Mouse (Mus musculus): ENCODE results near the gene Aagab. TPM values are rescaled to one million over a fixed set of nuclear protein-coding genes. Genes with fewer than 3 reads are reported as not detected.

The Aagab gene
- total and polyA plus RNA-seq, 3 experiments: 16.1 to 27.4 TPM; not detected in 1

GRCm38 (mm10) chr9:63658970-63659371 lies 56.5 kb downstream of the Aagab start:
- Histone ChIP-seq H3K27me3 (ENCODE audit: control insufficient read depth in 1 of 2, insufficient read depth in 2 of 2, low read length in 2 of 2) (no peaks in the 10 kb centered on the region), H3K9me3 (replicated peaks; ENCODE audit: insufficient read depth, low read length) (no peaks in the 10 kb centered on the region), H3K9ac (ENCODE audit: control insufficient read depth, low read depth, low read length, poor library complexity, severe bottlenecking) (no peak overlapping the region), H3K27ac (ENCODE audit: control insufficient read depth, low read depth, low read length) (no peak overlapping the region), H3K4me3 (ENCODE audit: control insufficient read depth in 1 of 2, insufficient read depth in 1 of 2, low read depth in 2 of 2, low read length in 2 of 2) (no peak overlapping the region), H3K4me1 (ENCODE audit: control insufficient read depth in 1 of 2, insufficient read depth in 2 of 2, low read length in 2 of 2) (peaks cover 5 to 7% of the 10 kb centered on the region in 2 experiments; a peak in 3 of 4 replicates), H3K79me2 (ENCODE audit: control insufficient read depth, insufficient read depth, low read length, poor library complexity) (no peaks in the 10 kb centered on the region), H3K36me3 (ENCODE audit: control insufficient read depth in 1 of 2, insufficient read depth in 2 of 2, low read length in 2 of 2) (peaks cover 0 to 2% of the 10 kb centered on the region in 2 experiments; a peak in 2 of 4 replicates)
- TF ChIP-seq SMC3 (IDR thresholded peaks at IDR 0.05; ENCODE audit: low read depth, low read length): no peak
- TF ChIP-seq MAX (IDR thresholded peaks at IDR 0.05; ENCODE audit: low read length): no peak
- no peak for TF ChIP-seq MXI1 (IDR thresholded peaks at IDR 0.05; ENCODE audit: low read depth, low read length)
- TF ChIP-seq USF1 (IDR thresholded peaks at IDR 0.05; ENCODE audit: low read depth, low read length): no peak
- TF ChIP-seq KAT2A (conservative IDR thresholded peaks at IDR 0.05; ENCODE audit: low read depth, low read length): no peak
- TF ChIP-seq TCF12 (IDR thresholded peaks at IDR 0.05; ENCODE audit: low read depth, low read length): no peak
- TF ChIP-seq UBTF (IDR thresholded peaks at IDR 0.05; ENCODE audit: borderline replicate concordance, insufficient read depth, low read depth, low read length): no peak
- no peak for TF ChIP-seq CHD1 (IDR thresholded peaks at IDR 0.05; ENCODE audit: low read depth, low read length)
- no peak for TF ChIP-seq ETS1 (IDR thresholded peaks at IDR 0.05; ENCODE audit: low read depth, low read length)
- TF ChIP-seq EP300 (IDR thresholded peaks at IDR 0.05; ENCODE audit: low read depth in 1 of 2, low read length in 2 of 2): no peak
- TF ChIP-seq ELF1 (IDR thresholded peaks at IDR 0.05; ENCODE audit: low read depth, low read length): no peak
- no peak for TF ChIP-seq POLR2AphosphoS2 (IDR thresholded peaks at IDR 0.05; ENCODE audit: low read length)
- TF ChIP-seq MAFK (IDR thresholded peaks at IDR 0.05; ENCODE audit: borderline replicate concordance, low read depth, low read length): no peak
- TF ChIP-seq JUND (IDR thresholded peaks at IDR 0.05; ENCODE audit: low read depth, low read length): no peak
- TF ChIP-seq CTCF (IDR thresholded peaks at IDR 0.05 in 2 of 3, conservative IDR thresholded peaks at IDR 0.05 in 1 of 3; ENCODE audit: control insufficient read depth in 1 of 3, insufficient read depth in 1 of 3, low read depth in 2 of 3, low read length in 3 of 3, poor library complexity in 1 of 3, severe bottlenecking in 1 of 3): no peak
- DNase-seq (ENCODE audit: low read depth, low spot score): no peak

GRCm38 (mm10) chr9:63660061-63660460 lies 57.6 kb downstream of the Aagab start:
- H3K9me3 ChIP-seq (replicated peaks; ENCODE audit: insufficient read depth, low read length): no peaks in the 10 kb centered on the region
- H3K27me3 ChIP-seq (ENCODE audit: control insufficient read depth in 1 of 2, insufficient read depth in 2 of 2, low read length in 2 of 2): no peaks in the 10 kb centered on the region
- no peak overlapping the region for H3K9ac ChIP-seq (ENCODE audit: control insufficient read depth, low read depth, low read length, poor library complexity, severe bottlenecking)
- H3K4me3 ChIP-seq (ENCODE audit: control insufficient read depth in 1 of 2, insufficient read depth in 1 of 2, low read depth in 2 of 2, low read length in 2 of 2): no peak overlapping the region
- H3K36me3 ChIP-seq (ENCODE audit: control insufficient read depth in 1 of 2, insufficient read depth in 2 of 2, low read length in 2 of 2): peaks cover 0 to 12% of the 10 kb centered on the region in 2 experiments; a peak in 2 of 4 replicates
- peaks cover 12 to 16% of the 10 kb centered on the region in 2 experiments; a peak in 3 of 4 replicates for H3K4me1 ChIP-seq (ENCODE audit: control insufficient read depth in 1 of 2, insufficient read depth in 2 of 2, low read length in 2 of 2)
- H3K79me2 ChIP-seq (ENCODE audit: control insufficient read depth, insufficient read depth, low read length, poor library complexity): no peaks in the 10 kb centered on the region
- TF ChIP-seq ELF1 (IDR thresholded peaks at IDR 0.05; ENCODE audit: low read depth, low read length): no peak
- TF ChIP-seq GABPA (IDR thresholded peaks at IDR 0.05; ENCODE audit: low read depth, low read length): no peak
- no peak for TF ChIP-seq MAX (IDR thresholded peaks at IDR 0.05; ENCODE audit: low read length)
- no peak for TF ChIP-seq RAD21 (IDR thresholded peaks at IDR 0.05; ENCODE audit: low read depth, low read length)
- TF ChIP-seq CHD2 (IDR thresholded peaks at IDR 0.05; ENCODE audit: low read length): no peak
- TF ChIP-seq KAT2A (conservative IDR thresholded peaks at IDR 0.05; ENCODE audit: low read depth, low read length): no peak
- TF ChIP-seq USF1 (IDR thresholded peaks at IDR 0.05; ENCODE audit: low read depth, low read length): no peak
- no peak for TF ChIP-seq MYB (IDR thresholded peaks at IDR 0.05; ENCODE audit: low read depth, low read length)
- TF ChIP-seq MAZ (IDR thresholded peaks at IDR 0.05; ENCODE audit: low read depth, low read length): no peak
- TF ChIP-seq E2F4 (IDR thresholded peaks at IDR 0.05; ENCODE audit: borderline replicate concordance, low read depth, low read length): no peak
- no peak for TF ChIP-seq HCFC1 (IDR thresholded peaks at IDR 0.05; ENCODE audit: low read depth, low read length)
- TF ChIP-seq ZC3H11A (IDR thresholded peaks at IDR 0.05; ENCODE audit: low read depth, low read length): no peak
- no peak for TF ChIP-seq NELFE (IDR thresholded peaks at IDR 0.05; ENCODE audit: low read depth, low read length)
- TF ChIP-seq MAFK (IDR thresholded peaks at IDR 0.05; ENCODE audit: borderline replicate concordance, low read depth, low read length): no peak
- no peak for TF ChIP-seq POLR2AphosphoS5 (IDR thresholded peaks at IDR 0.05; ENCODE audit: borderline replicate concordance, low read depth, low read length)
- no peak overlapping the region for H3K27ac ChIP-seq (ENCODE audit: control insufficient read depth, low read depth, low read length)
- no peak for DNase-seq (ENCODE audit: low read depth, low spot score)
